Mouse (Mus musculus) gastrocnemius, postnatal 25 days (tissue): ENCODE measurements around the gene Stim1. TPM values are rescaled to one million over a fixed set of nuclear protein-coding genes. Genes with fewer than 3 reads are reported as not detected.
"Not testable (repeated sequence)": the region's sequence is repeated elsewhere in the genome, so short reads cannot be mapped to it uniquely, and the experiment has no call there.

Source experiments
- DNase-seq: peaks from one replicate; pipeline ENCODE4 v3.0.0; 2022
- total RNA-seq, 2 experiments: library from RNA; stranded (reverse); gene quantifications; 1 replicate in 1 of 2; 2 replicates in 1 of 2; pipeline ENCODE4 v1.2.3; 2021

Gene Stim1
- total RNA-seq, 2 experiments from 2014 or later: 169 to 171 TPM

DNA sequence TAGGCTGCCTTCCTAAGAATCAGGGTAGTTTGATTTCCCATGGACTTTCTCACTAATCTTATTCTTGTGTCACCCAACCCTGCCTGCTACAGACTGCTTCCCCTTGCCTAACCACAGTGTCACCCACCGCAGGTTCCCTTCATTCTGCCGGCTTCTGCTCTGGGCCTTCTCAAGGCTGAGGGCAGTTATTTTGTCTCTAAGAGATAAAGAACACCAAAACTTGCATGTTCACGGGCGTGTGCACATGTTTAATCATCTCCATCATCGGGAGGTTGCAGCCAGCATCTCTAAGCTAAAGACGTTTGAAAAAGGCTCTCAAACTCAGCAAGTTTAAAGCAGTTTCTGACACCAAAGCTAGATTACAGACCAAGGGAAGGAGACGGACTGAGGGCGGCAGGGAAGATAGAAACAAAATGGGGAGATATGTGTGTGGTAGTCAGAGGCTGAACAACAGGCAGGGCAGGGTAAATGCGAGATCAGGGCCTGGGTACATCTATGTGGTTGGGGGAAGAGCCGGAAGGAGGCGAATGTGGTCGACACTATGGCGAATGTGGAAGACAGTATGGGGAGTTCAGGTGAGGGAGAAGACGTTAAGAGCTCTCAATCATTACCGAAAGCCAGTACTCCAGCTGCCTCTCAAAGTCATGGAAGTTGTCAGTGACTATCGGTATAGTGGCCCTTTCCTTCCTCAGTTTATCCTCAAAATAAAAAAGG, 18.8 kb upstream of the Stim1 start:
- no peak for DNase-seq

DNA sequence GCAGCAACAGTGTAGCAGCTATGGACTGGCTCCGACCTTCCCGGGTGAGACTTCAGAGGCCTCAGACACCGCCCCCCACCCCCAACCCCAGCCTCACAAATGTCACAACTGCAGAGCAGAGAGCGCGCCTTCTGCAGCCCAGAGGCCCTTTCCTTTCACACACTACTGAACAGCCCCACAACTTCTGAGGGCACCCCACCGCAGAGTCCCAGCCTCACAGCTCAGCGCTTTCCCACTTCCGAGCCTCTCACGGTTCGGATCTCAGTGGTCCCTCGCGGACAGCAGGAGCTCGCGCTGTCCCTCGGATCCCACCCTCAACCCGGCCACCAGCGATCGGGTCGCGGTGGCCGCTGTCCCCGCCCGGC, 18.1 kb upstream of the Stim1 start:
- DNase-seq: peak; percentile 64

DNA sequence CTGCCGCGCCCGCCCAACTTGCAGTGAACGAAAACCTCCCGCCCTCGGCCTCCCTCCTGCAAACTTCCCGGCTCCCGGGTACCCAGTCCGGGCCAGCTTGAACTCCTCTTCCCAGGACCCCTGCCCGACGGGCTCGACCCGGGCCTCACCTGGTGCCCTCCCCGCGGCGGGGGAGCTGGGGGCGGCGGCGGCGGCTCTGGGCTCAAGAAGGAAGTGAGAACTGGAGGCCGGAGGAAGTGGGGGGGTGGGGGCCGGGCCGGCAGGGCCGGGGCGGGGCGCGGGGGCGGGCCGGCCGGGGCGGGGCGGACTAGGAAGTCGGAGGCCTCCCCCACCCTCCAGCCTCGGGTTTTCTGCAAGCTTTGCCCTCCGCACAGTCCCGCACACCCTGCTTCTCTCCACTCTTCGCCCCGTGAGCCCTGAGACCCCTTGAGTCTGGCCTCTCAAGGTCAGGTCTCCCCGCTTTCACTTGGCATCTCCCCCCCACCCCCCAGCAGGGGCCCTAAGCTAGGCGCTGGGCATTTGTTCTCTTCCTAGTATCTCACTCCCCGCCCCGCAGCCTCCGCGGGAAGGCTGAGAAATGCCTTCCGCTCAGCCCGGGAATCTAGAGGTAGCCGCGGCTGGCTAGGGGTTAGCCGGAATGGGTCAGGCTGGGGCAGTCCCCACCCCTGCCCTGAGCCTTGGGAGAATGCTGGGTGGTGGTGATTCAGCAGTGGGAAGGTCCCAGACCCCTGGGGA, 17.5 kb upstream of the Stim1 start:
- peak; percentile 80 for DNase-seq

DNA sequence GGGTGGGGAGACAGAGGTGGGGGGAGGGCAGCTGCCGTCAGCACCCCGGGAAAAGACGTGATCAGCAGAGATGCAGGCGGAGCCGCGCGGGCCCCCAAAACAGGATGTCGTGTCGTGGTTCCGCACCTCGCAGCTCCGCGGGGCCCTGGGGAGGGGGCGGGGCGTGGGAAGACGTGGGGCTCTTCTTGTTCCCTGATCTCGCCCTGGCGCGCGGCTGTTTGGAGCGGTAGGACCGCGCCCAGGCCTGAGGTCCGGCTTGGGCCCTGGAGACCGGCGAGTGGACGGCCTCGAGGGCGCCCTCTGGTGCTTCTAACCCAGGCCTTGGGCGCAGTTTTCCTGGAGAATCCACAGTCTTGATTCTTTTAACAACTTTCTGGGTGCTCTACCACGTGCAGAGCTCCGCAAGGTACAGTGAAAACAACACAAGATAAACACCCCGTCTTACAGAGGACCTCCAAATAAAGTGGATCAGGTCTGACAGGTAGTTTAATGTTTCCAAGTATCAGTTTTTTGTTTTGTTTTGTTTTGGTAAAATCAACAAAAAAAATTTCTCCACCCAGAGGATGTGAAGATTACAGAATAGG, 16.9 kb upstream of the Stim1 start:
- DNase-seq: peak; percentile 95

GRCm38 (mm10) chr7:102253631-102254030, 14.0 kb upstream of the Stim1 start:
- no peak for DNase-seq

GRCm38 (mm10) chr7:102255954-102256353, 11.7 kb upstream of the Stim1 start, which contains the start of gene Rhog:
Gene Rhog (minus strand): TSS chr7:102256054.
- DNase-seq: no peak

GRCm38 (mm10) chr7:102256636-102257035, 11.0 kb upstream of the Stim1 start:
- DNase-seq: no peak

- DNase-seq: peak; percentile 66
Measured at GRCm38 (mm10) chr7:102258189-102258588, 9.4 kb upstream of the Stim1 start.

DNA sequence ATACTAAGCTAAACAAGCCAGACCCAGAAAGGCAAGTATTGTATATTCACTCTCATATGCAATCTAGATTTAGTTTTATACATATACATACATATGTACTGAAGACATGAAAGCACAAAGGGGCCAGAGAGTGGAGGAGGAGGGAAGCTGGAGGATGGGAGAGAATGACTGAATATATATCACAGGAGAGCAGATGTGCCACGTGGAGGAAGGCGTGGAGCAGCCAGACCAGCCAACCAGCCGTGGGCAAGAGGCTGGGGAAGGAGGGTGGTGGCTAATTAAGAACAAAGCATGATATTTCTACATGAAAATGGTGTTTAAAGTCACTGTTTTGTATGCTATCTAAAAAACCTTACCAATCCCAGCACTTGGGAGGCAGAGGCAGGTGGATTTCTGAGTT, 8.9 kb upstream of the Stim1 start:
- no peak for DNase-seq

GRCm38 (mm10) chr7:102259716-102260479, 7.7 kb upstream of the Stim1 start:
- no peak for DNase-seq

DNA sequence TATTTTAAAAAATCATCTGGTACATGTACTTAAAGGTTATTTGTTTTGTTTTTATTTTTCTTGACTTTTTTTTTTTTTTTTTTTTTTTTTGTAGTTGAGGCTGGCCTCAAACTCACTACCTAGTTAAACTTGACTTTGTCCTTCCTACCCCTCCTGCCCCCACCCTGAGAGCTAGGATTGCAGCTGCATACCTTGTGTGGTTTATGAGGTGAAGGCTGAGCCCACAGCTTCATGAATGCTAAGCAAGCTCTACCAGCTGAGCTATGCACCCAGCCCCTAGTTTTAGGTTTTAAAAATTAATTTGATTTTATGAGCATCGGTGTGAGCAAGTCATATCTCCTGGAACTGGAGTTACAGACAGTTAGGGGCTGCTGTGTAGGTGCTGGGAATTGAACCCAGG, 7.1 kb upstream of the Stim1 start:
- no peak for DNase-seq

GRCm38 (mm10) chr7:102263020-102263419, 4.6 kb upstream of the Stim1 start:
- DNase-seq: no peak

GRCm38 (mm10) chr7:102266021-102266400, 1.6 kb upstream of the Stim1 start:
- DNase-seq: not testable (repeated sequence)

GRCm38 (mm10) chr7:102266401-102267042, 1.1 kb upstream of the Stim1 start:
- DNase-seq: peak; percentile 33

DNA sequence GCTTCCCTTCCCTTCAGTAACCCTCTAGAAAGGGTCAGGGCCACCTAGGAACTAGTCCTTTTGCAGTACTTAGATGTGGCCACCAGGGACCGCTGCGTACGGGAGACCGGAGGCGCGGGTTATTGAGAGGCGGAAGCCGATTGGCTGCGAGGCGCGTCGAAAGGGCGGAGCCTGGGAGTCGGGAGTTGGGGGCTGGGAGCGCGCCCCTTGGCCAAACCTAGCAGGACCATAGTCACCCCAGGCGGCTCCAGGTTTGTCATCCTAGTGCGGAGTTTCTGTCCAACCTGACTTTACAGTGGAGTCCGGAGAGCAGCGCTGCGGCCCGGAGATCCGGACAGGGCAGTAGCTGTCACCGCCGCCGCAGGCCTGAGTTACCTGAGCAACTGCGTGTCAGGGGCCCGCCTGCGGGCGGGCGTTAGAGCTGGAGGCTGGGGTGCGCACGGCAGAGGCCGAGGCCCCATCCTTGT, 460 bp upstream of the Stim1 start:
- peak; percentile 91 for DNase-seq

DNA sequence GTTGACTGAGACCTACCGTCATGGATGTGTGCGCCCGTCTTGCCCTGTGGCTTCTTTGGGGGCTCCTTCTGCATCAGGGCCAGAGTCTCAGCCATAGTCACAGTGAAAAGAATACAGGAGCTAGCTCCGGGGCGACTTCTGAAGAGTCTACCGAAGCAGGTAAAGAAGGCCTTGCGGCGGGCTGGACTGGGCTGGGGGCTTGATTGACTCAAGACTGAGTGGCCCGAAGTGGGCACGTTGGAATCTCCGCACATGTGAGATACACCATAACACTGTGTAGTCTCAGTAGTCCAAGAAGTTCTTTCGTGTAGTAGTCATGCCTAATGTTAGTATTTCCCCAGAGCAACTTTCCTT, 766 bp downstream of the Stim1 start:
- DNase-seq: no peak

- DNase-seq: peak; percentile 76
Measured at GRCm38 (mm10) chr7:102272422-102272948, 4.9 kb downstream of the Stim1 start.

DNA sequence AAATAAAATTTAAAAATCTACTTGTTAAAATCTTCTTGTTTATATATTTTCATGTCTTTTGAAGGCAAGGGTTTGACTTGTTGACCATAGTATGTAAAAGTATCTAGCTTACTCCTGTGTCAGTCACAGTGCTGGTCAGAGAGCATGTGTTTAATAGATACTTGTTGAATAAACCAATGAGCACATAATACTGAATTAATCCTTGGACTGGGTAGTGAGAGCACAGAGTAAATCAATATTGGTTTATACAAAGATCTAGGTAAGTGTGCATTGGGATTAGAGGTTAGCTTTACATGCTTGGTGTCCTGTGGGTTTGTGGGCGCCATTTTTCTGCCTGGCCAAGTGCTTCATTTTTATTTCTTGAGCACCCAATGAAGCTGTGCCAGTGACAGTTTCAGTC, 13.8 kb downstream of the Stim1 start:
- no peak for DNase-seq

DNA sequence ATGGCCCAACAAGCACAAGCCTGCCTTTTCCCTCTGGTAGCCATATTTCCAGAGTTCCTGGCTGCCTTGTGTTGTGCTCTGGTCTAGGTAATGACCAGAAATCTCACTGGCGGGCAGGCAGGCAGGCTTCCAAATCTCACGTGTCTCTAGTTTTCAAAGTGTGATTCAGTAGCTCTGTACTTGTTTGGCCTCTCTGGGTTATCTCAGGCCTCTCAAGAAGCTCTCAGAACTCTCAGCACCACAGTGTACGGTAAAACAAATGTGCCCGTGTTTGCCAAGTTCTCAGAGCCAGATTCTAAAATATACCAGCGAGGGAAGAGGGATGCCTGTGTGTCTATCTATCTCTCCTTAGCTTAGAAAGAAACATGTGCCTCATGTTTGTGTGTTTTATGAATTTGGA, 14.7 kb downstream of the Stim1 start:
- no peak for DNase-seq

DNA sequence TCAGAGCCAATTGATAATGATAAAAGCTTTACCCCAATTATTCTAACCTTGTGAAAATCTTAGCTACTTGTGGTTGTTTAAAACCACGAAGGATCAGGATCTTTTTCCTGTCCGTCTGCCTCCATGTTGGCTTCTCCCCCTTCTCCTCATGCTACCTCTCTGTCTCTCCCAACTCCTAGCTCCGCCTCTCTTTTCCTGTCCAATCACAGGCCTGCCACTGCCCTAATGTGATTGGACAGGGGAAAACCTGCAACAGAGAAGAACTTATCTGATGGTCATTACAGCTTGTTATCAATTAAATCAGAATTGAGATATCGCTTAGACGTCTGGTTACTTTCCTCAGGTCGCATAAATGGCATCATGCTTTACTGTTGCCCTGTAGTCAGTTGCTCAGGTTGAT, 21.9 kb downstream of the Stim1 start:
- no peak for DNase-seq

- no peak for DNase-seq
Measured at GRCm38 (mm10) chr7:102292228-102292627, 24.6 kb downstream of the Stim1 start.

DNA sequence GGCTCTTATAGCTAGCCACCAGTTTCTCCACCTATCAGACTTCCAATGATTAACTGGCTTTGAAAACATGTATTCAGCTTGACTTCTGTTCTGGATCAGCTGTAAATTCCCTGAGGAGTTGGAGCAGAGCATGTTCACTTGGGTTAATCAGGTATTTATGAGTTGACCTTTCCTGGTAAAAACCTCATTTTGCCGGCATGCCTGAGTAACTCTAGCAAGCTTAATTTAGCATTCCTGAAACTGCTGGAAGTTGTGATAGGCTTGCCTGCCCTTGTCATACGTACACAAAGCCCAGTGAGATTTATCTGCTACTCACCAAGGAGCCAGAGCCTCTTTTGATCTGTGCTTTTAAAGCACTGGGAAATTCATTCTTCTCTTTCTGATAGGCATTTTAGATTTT, 25.6 kb downstream of the Stim1 start:
- DNase-seq: no peak
